Mouse (Mus musculus) kidney, postnatal 14 days (tissue): ENCODE measurements around the gene Rapgef4.

Experiments used
- DNase-seq: peaks from one replicate; pipeline ENCODE4 v3.0.0; 2022; ENCODE audit warnings: mixed read lengths

Gene Rapgef4

GRCm38 (mm10) chr2:72239993-72240392, 259.0 kb downstream of the Rapgef4 start:
- no peak for DNase-seq

GRCm38 (mm10) chr2:72240691-72241090, 259.7 kb downstream of the Rapgef4 start:
- DNase-seq = no peak

GRCm38 (mm10) chr2:72241714-72242472, 260.9 kb downstream of the Rapgef4 start:
- DNase-seq = no peak

- no peak for DNase-seq
Measured at GRCm38 (mm10) chr2:72242910-72243675, 262.1 kb downstream of the Rapgef4 start.

- DNase-seq = no peak
Measured at GRCm38 (mm10) chr2:72245631-72246030, 264.6 kb downstream of the Rapgef4 start.

GRCm38 (mm10) chr2:72246376-72246775, 265.3 kb downstream of the Rapgef4 start:
- DNase-seq = no peak

GRCm38 (mm10) chr2:72247819-72248218, 266.8 kb downstream of the Rapgef4 start:
- DNase-seq = no peak

- no peak for DNase-seq
Measured at GRCm38 (mm10) chr2:72252510-72253505, 271.8 kb downstream of the Rapgef4 start.

GRCm38 (mm10) chr2:72253882-72254281, 272.8 kb downstream of the Rapgef4 start:
- no peak for DNase-seq

GRCm38 (mm10) chr2:72254813-72255582, 274.0 kb downstream of the Rapgef4 start:
- DNase-seq = peak; percentile 77

- no peak for DNase-seq
Measured at GRCm38 (mm10) chr2:72260704-72261103, 279.7 kb downstream of the Rapgef4 start.

GRCm38 (mm10) chr2:72262814-72263480, 281.9 kb downstream of the Rapgef4 start:
- no peak for DNase-seq

- DNase-seq = no peak
Measured at GRCm38 (mm10) chr2:72267390-72267789, 286.4 kb downstream of the Rapgef4 start.

- no peak for DNase-seq
Measured at GRCm38 (mm10) chr2:72269651-72270341, 288.8 kb downstream of the Rapgef4 start.

GRCm38 (mm10) chr2:72278247-72278873, 297.3 kb downstream of the Rapgef4 start:
- DNase-seq = no peak

GRCm38 (mm10) chr2:72280524-72280923, 299.5 kb downstream of the Rapgef4 start:
- no peak for DNase-seq

- DNase-seq = no peak
Measured at GRCm38 (mm10) chr2:72281971-72282370, 300.9 kb downstream of the Rapgef4 start.

GRCm38 (mm10) chr2:72282733-72283132, 301.7 kb downstream of the Rapgef4 start:
- no peak for DNase-seq

GRCm38 (mm10) chr2:72284689-72285088, 303.6 kb downstream of the Rapgef4 start:
- no peak for DNase-seq

- DNase-seq = peak; percentile 81
Measured at GRCm38 (mm10) chr2:72285256-72285887, 304.3 kb downstream of the Rapgef4 start, which contains the start of gene Map3k20. TSS of gene Map3k20 (plus strand) at chr2:72285637.
